Mouse (Mus musculus): ENCODE measurements around the gene Itgb2. TPM values are rescaled to one million over a fixed set of nuclear protein-coding genes. Genes with fewer than 3 reads are reported as not detected.

Itgb2 gene
- polyA plus RNA-seq, 1 experiment = 154 TPM

DNA sequence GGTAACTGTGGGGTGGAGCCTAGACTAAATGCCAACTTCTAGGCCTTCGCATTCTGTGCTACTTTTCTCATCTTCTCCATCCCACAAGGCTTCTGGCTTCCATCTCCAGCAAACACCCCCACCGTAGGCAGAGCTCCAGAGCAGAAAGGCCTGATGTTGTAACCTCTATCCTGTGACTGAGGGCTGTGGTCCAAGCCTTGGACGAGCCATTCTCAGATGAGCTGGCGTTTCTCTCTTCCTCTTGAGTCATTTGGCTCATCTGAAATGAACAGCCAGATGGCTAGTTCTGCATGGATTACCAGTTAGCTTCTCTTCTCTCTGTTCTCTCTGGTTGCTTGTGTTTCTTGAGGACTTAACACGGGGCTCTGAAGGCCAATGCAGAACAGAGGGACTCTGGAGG lies 14.9 kb downstream of the Itgb2 start:
- Histone ChIP-seq H3K4me3 (ENCODE audit: extremely low read depth, insufficient read depth, insufficient read length) (no peak overlapping the region), H3K27ac (ENCODE audit: insufficient read depth, low read length) (no peak overlapping the region), H3K27me3 (ENCODE audit: control insufficient read depth, insufficient read depth, low read length) (no peaks in the 10 kb centered on the region), H3K36me3 (ENCODE audit: control insufficient read depth, insufficient read depth, low read length) (peaks cover 45% of the 10 kb centered on the region), H3K4me1 (ENCODE audit: control insufficient read depth, insufficient read depth, insufficient read length) (peaks cover 4% of the 10 kb centered on the region; the same call in 1 of the 2 replicates)
- WGBS = 69% methylated on average over 5 of the region's 5 CpGs
- no peak for TF ChIP-seq CTCF (IDR thresholded peaks at IDR 0.05; ENCODE audit: extremely low read depth, insufficient read depth, insufficient read length, insufficient replicate concordance)
- TF ChIP-seq POLR2A (IDR thresholded peaks at IDR 0.05; ENCODE audit: low read depth, low read length) = no peak
- no peak for DNase-seq (ENCODE audit: low read depth in 1 of 2, low spot score in 2 of 2)

DNA sequence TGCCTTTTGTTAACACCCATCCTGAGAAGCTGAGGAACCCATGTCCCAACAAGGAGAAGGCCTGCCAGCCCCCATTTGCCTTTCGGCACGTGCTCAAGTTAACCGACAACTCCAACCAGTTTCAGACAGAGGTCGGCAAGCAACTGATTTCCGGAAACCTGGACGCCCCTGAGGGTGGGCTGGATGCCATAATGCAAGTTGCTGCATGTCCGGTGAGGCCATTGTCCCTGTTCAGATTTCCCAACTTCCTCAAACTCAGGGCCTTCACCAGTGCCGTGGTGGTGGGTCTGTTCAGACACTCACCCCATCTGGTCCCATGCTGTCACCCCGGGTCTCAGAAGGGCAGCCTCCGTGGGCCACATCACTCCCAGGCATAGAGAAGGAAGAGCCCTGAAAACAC lies 18.5 kb downstream of the Itgb2 start:
- no peaks in the 10 kb centered on the region for H3K4me1 ChIP-seq (ENCODE audit: control insufficient read depth, insufficient read depth, insufficient read length)
- H3K27ac ChIP-seq (ENCODE audit: insufficient read depth, low read length) = no peak overlapping the region
- peaks cover 45% of the 10 kb centered on the region for H3K36me3 ChIP-seq (ENCODE audit: control insufficient read depth, insufficient read depth, low read length)
- TF ChIP-seq POLR2A (IDR thresholded peaks at IDR 0.05; ENCODE audit: low read depth, low read length) = no peak
- no peak for TF ChIP-seq CTCF (IDR thresholded peaks at IDR 0.05; ENCODE audit: extremely low read depth, insufficient read depth, insufficient read length, insufficient replicate concordance)
- 84% methylated on average over 10 of the region's 10 CpGs for WGBS
- no peak for DNase-seq (ENCODE audit: low read depth in 1 of 2, low spot score in 2 of 2)
- H3K27me3 ChIP-seq (ENCODE audit: control insufficient read depth, insufficient read depth, low read length) = no peaks in the 10 kb centered on the region
- no peak overlapping the region for H3K4me3 ChIP-seq (ENCODE audit: extremely low read depth, insufficient read depth, insufficient read length)

DNA sequence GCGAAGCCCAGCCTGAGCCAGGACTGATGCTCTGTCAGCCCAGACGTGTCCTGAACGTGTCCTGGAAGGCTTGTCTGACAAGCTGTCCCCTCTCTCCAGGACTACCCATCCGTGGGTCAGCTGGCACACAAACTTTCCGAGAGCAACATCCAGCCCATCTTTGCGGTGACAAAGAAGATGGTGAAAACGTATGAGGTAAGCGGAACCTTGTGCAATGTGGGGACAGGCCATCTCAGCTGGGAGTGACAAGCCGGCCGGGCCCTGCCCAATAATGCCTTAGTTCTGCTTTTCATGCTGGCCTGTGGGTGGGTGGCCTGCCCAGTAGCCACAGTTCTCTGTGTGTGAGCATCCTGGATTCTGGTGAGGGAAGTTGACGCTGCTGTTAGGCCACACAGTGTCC lies 20.8 kb downstream of the Itgb2 start:
- Histone ChIP-seq H3K36me3 (ENCODE audit: control insufficient read depth, insufficient read depth, low read length) (peaks cover 40% of the 10 kb centered on the region), H3K27ac (ENCODE audit: insufficient read depth, low read length) (no peak overlapping the region), H3K27me3 (ENCODE audit: control insufficient read depth, insufficient read depth, low read length) (no peaks in the 10 kb centered on the region), H3K4me1 (ENCODE audit: control insufficient read depth, insufficient read depth, insufficient read length) (no peaks in the 10 kb centered on the region), H3K4me3 (ENCODE audit: extremely low read depth, insufficient read depth, insufficient read length) (no peak overlapping the region)
- TF ChIP-seq CTCF (IDR thresholded peaks at IDR 0.05; ENCODE audit: extremely low read depth, insufficient read depth, insufficient read length, insufficient replicate concordance) (no peak), POLR2A (IDR thresholded peaks at IDR 0.05; ENCODE audit: low read depth, low read length) (no peak)
- 69% methylated on average over 11 of the region's 11 CpGs for WGBS
- DNase-seq (ENCODE audit: low read depth in 1 of 2, low spot score in 2 of 2) = no peak

DNA sequence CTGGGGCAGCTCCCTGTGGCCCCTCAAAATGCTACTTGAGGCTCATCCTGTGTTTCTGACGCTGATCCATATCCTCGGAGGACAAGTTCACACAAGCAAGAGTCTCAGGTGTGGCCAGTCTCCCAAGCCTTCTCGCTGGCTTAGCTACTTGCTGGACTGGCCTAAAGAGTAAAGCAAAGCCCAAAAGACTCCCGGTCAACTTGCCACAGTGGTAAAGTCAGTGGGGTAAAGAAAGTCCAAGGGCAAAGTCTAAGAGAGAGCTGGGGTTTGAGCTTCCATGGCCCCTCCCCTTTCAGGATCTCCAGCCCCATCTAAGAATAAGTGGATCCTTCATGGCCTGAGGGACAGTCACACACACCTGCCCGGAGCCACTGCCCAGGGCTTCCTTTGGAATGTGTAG lies 22.1 kb downstream of the Itgb2 start:
- DNase-seq (ENCODE audit: low read depth in 1 of 2, low spot score in 2 of 2) = no peak
- no peak overlapping the region for H3K4me3 ChIP-seq (ENCODE audit: extremely low read depth, insufficient read depth, insufficient read length)
- WGBS = 94% methylated on average over 5 of the region's 5 CpGs
- H3K4me1 ChIP-seq (ENCODE audit: control insufficient read depth, insufficient read depth, insufficient read length) = no peaks in the 10 kb centered on the region
- H3K27ac ChIP-seq (ENCODE audit: insufficient read depth, low read length) = no peak overlapping the region
- TF ChIP-seq POLR2A (IDR thresholded peaks at IDR 0.05; ENCODE audit: low read depth, low read length) = no peak
- no peak for TF ChIP-seq CTCF (IDR thresholded peaks at IDR 0.05; ENCODE audit: extremely low read depth, insufficient read depth, insufficient read length, insufficient replicate concordance)
- H3K36me3 ChIP-seq (ENCODE audit: control insufficient read depth, insufficient read depth, low read length) = peaks cover 38% of the 10 kb centered on the region
- H3K27me3 ChIP-seq (ENCODE audit: control insufficient read depth, insufficient read depth, low read length) = no peaks in the 10 kb centered on the region

DNA sequence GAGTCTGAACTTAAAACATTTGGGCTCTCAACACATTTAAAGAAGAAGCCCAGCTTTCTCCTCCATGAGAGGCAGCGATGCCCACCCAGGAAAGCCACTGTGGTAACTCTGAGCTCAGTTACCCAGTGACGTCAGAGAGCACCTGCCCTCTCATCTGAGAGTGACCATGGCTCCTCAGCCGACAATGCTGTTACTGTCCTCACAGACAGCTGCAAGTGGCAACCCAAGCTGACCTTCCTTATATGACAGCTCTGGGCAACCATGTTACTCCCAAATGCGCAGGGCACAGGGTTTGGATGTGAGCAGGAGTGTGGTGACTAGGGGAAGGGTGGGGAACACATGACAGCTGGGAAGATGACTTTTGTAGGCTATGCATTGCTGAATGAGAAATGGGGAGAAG lies 23.2 kb downstream of the Itgb2 start:
- H3K27ac ChIP-seq (ENCODE audit: insufficient read depth, low read length) = no peak overlapping the region
- no peaks in the 10 kb centered on the region for H3K27me3 ChIP-seq (ENCODE audit: control insufficient read depth, insufficient read depth, low read length)
- no peak for TF ChIP-seq POLR2A (IDR thresholded peaks at IDR 0.05; ENCODE audit: low read depth, low read length)
- TF ChIP-seq CTCF (IDR thresholded peaks at IDR 0.05; ENCODE audit: extremely low read depth, insufficient read depth, insufficient read length, insufficient replicate concordance) = no peak
- peaks cover 43% of the 10 kb centered on the region for H3K36me3 ChIP-seq (ENCODE audit: control insufficient read depth, insufficient read depth, low read length)
- 94% methylated on average over 4 of the region's 4 CpGs for WGBS
- no peaks in the 10 kb centered on the region for H3K4me1 ChIP-seq (ENCODE audit: control insufficient read depth, insufficient read depth, insufficient read length)
- DNase-seq (ENCODE audit: low read depth in 1 of 2, low spot score in 2 of 2) = no peak
- H3K4me3 ChIP-seq (ENCODE audit: extremely low read depth, insufficient read depth, insufficient read length) = no peak overlapping the region

DNA sequence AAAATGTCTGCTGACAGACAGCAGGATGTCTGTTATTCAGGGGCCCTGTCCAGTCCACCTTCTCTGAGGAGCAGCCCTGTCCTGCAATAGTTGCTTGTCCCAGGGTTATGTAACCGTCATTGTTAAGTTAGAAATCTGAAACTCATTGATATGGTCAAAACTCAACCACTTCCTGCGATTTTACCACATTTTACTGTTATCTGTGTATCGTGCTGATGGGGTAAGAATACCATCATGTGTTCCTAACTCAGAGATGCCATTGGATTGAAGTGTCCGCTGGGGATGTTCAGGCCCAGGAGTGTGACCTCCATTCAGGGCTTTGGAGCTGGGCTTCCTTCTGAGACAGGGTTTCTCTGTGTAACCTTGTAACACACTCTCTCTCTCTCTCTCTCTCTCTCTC lies 24.9 kb downstream of the Itgb2 start:
- no peak overlapping the region for H3K27ac ChIP-seq (ENCODE audit: insufficient read depth, low read length)
- DNase-seq (ENCODE audit: low read depth in 1 of 2, low spot score in 2 of 2) = no peak
- H3K36me3 ChIP-seq (ENCODE audit: control insufficient read depth, insufficient read depth, low read length) = peaks cover 38% of the 10 kb centered on the region
- WGBS = 71% methylated on average over 4 of the region's 4 CpGs
- TF ChIP-seq CTCF (IDR thresholded peaks at IDR 0.05; ENCODE audit: extremely low read depth, insufficient read depth, insufficient read length, insufficient replicate concordance) (no peak), POLR2A (IDR thresholded peaks at IDR 0.05; ENCODE audit: low read depth, low read length) (no peak)
- no peaks in the 10 kb centered on the region for H3K4me1 ChIP-seq (ENCODE audit: control insufficient read depth, insufficient read depth, insufficient read length)
- H3K4me3 ChIP-seq (ENCODE audit: extremely low read depth, insufficient read depth, insufficient read length) = no peak overlapping the region
- no peaks in the 10 kb centered on the region for H3K27me3 ChIP-seq (ENCODE audit: control insufficient read depth, insufficient read depth, low read length)

DNA sequence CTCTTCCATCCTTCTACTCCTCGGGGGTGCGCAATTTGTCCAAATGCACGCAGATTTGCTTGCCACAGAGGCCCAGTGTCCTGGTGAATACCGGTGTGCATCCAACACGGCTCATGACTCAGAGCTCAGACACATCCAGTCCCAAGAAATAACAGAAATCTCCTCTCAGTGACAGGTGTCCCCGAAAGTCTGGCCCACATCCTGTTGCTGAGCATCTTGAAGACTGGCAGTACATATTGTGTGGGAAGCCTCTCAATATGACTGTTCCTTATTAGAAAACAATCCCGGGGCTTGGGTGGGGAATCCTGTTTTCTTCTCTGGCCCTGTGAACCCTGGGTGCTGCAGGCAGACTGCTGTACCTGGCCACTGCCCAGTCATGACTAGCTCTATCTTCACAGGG lies 26.6 kb downstream of the Itgb2 start:
- Histone ChIP-seq H3K27me3 (ENCODE audit: control insufficient read depth, insufficient read depth, low read length) (no peaks in the 10 kb centered on the region), H3K4me3 (ENCODE audit: extremely low read depth, insufficient read depth, insufficient read length) (no peak overlapping the region), H3K4me1 (ENCODE audit: control insufficient read depth, insufficient read depth, insufficient read length) (no peaks in the 10 kb centered on the region), H3K27ac (ENCODE audit: insufficient read depth, low read length) (no peak overlapping the region), H3K36me3 (ENCODE audit: control insufficient read depth, insufficient read depth, low read length) (peaks cover 50% of the 10 kb centered on the region)
- TF ChIP-seq POLR2A (IDR thresholded peaks at IDR 0.05; ENCODE audit: low read depth, low read length) = no peak
- no peak for TF ChIP-seq CTCF (IDR thresholded peaks at IDR 0.05; ENCODE audit: extremely low read depth, insufficient read depth, insufficient read length, insufficient replicate concordance)
- 86% methylated on average over 7 of the region's 7 CpGs for WGBS
- no peak for DNase-seq (ENCODE audit: low read depth in 1 of 2, low spot score in 2 of 2)

Data from spleen, adult 2 months (tissue).